Mouse (Mus musculus) kidney, adult 11 months (tissue): Measurements from ENCODE around the gene Lbp.
A peak's percentile ranks its signal among the peaks of the same experiment; 100 is the strongest.

Experiments
- DNase-seq: peaks from one replicate; pipeline ENCODE4 v3.0.0; 2022

Gene Lbp

GRCm38 (mm10) chr2:158305948-158306695 is at the start of gene Lbp:
Gene Lbp (plus strand): TSS chr2:158306493.
- DNase-seq = peak; percentile 46

- no peak for DNase-seq
Measured at GRCm38 (mm10) chr2:158256894-158257293, 49.4 kb upstream of the Lbp start.

GRCm38 (mm10) chr2:158258005-158258418 is 48.3 kb upstream of the Lbp start, which contains the start of gene Bpi:
Gene Bpi (plus strand): TSS chr2:158258094.
- no peak for DNase-seq

GRCm38 (mm10) chr2:158258781-158259180 is 47.5 kb upstream of the Lbp start:
- peak; percentile 43 for DNase-seq

GRCm38 (mm10) chr2:158259498-158259897 is 46.8 kb upstream of the Lbp start:
- DNase-seq = no peak

- no peak for DNase-seq
Measured at GRCm38 (mm10) chr2:158264877-158265276, 41.4 kb upstream of the Lbp start.

- DNase-seq = no peak
Measured at GRCm38 (mm10) chr2:158270017-158270416, 36.3 kb upstream of the Lbp start.

- DNase-seq = peak; percentile 34
Measured at GRCm38 (mm10) chr2:158273646-158274045, 32.6 kb upstream of the Lbp start.

GRCm38 (mm10) chr2:158275349-158275748 is 30.9 kb upstream of the Lbp start:
- no peak for DNase-seq

- no peak for DNase-seq
Measured at GRCm38 (mm10) chr2:158275811-158276210, 30.5 kb upstream of the Lbp start.

GRCm38 (mm10) chr2:158276451-158276850 is 29.8 kb upstream of the Lbp start:
- no peak for DNase-seq

- no peak for DNase-seq
Measured at GRCm38 (mm10) chr2:158276878-158277277, 29.4 kb upstream of the Lbp start.

GRCm38 (mm10) chr2:158279656-158280055 is 26.6 kb upstream of the Lbp start:
- no peak for DNase-seq

GRCm38 (mm10) chr2:158281497-158282205 is 24.6 kb upstream of the Lbp start:
- DNase-seq = no peak

GRCm38 (mm10) chr2:158283136-158283535 is 23.2 kb upstream of the Lbp start:
- DNase-seq = no peak

- DNase-seq = no peak
Measured at GRCm38 (mm10) chr2:158283771-158284170, 22.5 kb upstream of the Lbp start.

- peak; percentile 28 for DNase-seq
Measured at GRCm38 (mm10) chr2:158284571-158284970, 21.7 kb upstream of the Lbp start.

GRCm38 (mm10) chr2:158285655-158286054 is 20.6 kb upstream of the Lbp start:
- DNase-seq = no peak

- no peak for DNase-seq
Measured at GRCm38 (mm10) chr2:158295700-158296099, 10.6 kb upstream of the Lbp start.

GRCm38 (mm10) chr2:158299203-158299602 is 7.1 kb upstream of the Lbp start:
- no peak for DNase-seq

GRCm38 (mm10) chr2:158299731-158300130 is 6.6 kb upstream of the Lbp start:
- no peak for DNase-seq

GRCm38 (mm10) chr2:158302807-158303206 is 3.5 kb upstream of the Lbp start:
- no peak for DNase-seq

GRCm38 (mm10) chr2:158306696-158307049 is 380 bp downstream of the Lbp start:
- no peak for DNase-seq

GRCm38 (mm10) chr2:158308276-158308675 is 2.0 kb downstream of the Lbp start:
- no peak for DNase-seq
